Mouse (Mus musculus): ENCODE measurements around the gene Trir. TPM values are rescaled to one million over a fixed set of nuclear protein-coding genes. Genes with fewer than 3 reads are reported as not detected.

The Trir gene
- polyA plus RNA-seq, 1 experiment from 2014 or later: 73.4 TPM

DNA sequence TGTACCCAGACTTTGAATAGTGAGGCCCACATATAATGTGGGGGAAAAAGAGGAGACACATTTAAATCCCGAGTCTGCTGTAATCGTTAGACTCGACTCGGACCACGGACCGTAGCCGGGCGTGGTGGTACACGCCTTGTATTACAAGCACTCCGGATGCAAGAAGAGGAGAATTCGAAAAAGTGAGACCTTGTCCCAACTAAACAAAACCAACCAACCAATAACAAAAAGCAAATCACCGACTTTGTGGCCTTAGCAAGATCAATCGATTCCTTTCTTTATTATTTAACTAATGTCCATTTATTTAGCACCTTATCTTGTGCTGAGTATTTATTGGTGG, 863 bp downstream of the Trir start:
- peak overlapping the region; percentile 85 for H3K4me3 ChIP-seq
- WGBS: under 1% methylated on average over 13 of the region's 13 CpGs
- no peak for ATAC-seq (ENCODE audit: extremely low read depth, insufficient number of reproducible peaks, low FRiP score, low TSS enrichment)
- H3K36me3 ChIP-seq: peaks cover 52% of the 10 kb centered on the region
- H3K9ac ChIP-seq: peak overlapping the region; percentile 99
- peak overlapping the region; percentile 88 for H3K27ac ChIP-seq (replicated peaks)
- no peaks in the 10 kb centered on the region for H3K9me3 ChIP-seq
- peak overlapping the region; percentile 91 for H3K4me2 ChIP-seq
- no peaks in the 10 kb centered on the region for H3K27me3 ChIP-seq (replicated peaks)
- H3K4me1 ChIP-seq: peaks cover 41% of the 10 kb centered on the region

GRCm38 (mm10) chr8:85027922-85028321, 1.3 kb downstream of the Trir start:
- 17% methylated on average over 2 of the region's 2 CpGs for WGBS
- peaks cover 52% of the 10 kb centered on the region for H3K36me3 ChIP-seq

DNA sequence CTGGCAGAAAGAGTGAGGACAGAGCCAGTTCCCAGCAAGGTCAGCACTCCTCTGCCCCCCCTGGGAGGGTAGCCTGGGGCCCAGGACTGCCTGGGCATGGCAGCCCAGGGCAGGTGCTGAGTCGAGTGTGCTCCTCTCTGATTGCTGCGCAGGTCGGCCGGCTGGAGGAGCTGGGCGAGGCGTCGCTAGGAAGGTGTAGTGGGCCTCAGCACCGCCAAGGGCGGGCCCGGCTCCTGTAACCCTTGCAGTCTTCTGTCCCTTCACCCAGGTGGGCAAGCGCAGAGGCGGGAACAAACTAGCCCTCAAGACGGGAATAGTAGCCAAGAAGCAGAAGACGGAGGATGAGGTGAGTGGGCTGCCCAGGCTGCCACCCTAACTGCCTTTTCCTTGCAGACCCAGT, 2.6 kb downstream of the Trir start:
- no peak for ATAC-seq (ENCODE audit: extremely low read depth, insufficient number of reproducible peaks, low FRiP score, low TSS enrichment)
- Histone ChIP-seq H3K4me2 (peak overlapping the region; percentile 91), H3K27me3 (replicated peaks) (no peaks in the 10 kb centered on the region), H3K4me1 (peaks cover 39% of the 10 kb centered on the region), H3K4me3 (peak overlapping the region; percentile 85), H3K27ac (replicated peaks) (no peak overlapping the region), H3K9ac (peak overlapping the region; percentile 99; the same call in 1 of the 2 replicates), H3K9me3 (no peaks in the 10 kb centered on the region), H3K36me3 (peaks cover 52% of the 10 kb centered on the region)
- 88% methylated on average over 14 of the region's 14 CpGs for WGBS

More at GRCm38 (mm10) chr8:85027922-85028321, 1.3 kb downstream of the Trir start:
- H3K4me3 ChIP-seq: peak overlapping the region; percentile 85
- ATAC-seq (ENCODE audit: extremely low read depth, insufficient number of reproducible peaks, low FRiP score, low TSS enrichment): no peak
- H3K9ac ChIP-seq: peak overlapping the region; percentile 99
- peaks cover 41% of the 10 kb centered on the region for H3K4me1 ChIP-seq
- H3K27ac ChIP-seq (replicated peaks): no peak overlapping the region
- H3K9me3 ChIP-seq: no peaks in the 10 kb centered on the region
- no peaks in the 10 kb centered on the region for H3K27me3 ChIP-seq (replicated peaks)
- H3K4me2 ChIP-seq: peak overlapping the region; percentile 91

DNA sequence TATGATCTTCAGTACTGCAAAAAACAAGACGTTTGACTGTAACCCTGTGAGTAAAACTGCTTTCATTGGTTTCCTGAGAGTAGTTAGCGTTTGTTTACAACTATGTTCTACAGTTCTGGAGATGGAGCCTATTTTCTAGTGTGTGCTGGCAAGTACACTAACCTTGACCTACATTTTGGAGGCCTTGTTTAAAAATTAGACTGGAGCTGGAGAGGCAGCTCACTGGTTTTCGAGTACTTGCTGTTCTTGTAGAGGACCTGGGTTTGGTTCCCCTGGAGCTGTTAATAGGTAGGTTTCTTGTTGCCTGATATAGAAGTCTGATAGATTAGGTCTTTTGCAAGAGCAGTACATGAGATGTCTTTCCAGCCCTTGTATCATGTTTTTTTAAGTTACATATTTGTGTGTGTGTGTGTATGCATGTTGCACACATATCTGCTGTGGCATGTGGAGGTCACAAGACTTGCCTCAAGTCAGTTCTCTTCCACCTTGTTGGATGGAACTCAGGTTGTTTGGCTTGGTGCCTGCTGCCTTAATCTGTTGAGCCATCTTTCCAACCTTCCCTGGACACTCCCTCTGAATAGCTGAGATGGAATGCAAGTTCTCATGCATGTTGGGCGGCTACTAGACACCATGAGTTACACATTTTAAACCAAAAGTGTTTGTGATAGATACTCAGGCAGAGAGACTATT, 6.1 kb downstream of the Trir start:
- H3K27ac ChIP-seq (replicated peaks): no peak overlapping the region
- no peak overlapping the region for H3K9ac ChIP-seq
- H3K4me2 ChIP-seq: no peak overlapping the region
- WGBS: 76% methylated on average over 4 of the region's 4 CpGs
- no peak for ATAC-seq (ENCODE audit: extremely low read depth, insufficient number of reproducible peaks, low FRiP score, low TSS enrichment)
- H3K4me1 ChIP-seq: peaks cover 41% of the 10 kb centered on the region
- H3K9me3 ChIP-seq: no peaks in the 10 kb centered on the region
- peaks cover 52% of the 10 kb centered on the region for H3K36me3 ChIP-seq
- H3K27me3 ChIP-seq (replicated peaks): no peaks in the 10 kb centered on the region
- H3K4me3 ChIP-seq: no peak overlapping the region

- peak overlapping the region; percentile 96; the same call in 1 of the 2 replicates for H3K4me2 ChIP-seq
- H3K4me3 ChIP-seq: no peak overlapping the region
- peaks cover 52% of the 10 kb centered on the region for H3K36me3 ChIP-seq
- no peaks in the 10 kb centered on the region for H3K27me3 ChIP-seq (replicated peaks)
- ATAC-seq (ENCODE audit: extremely low read depth, insufficient number of reproducible peaks, low FRiP score, low TSS enrichment): no peak
- peaks cover 38% of the 10 kb centered on the region for H3K4me1 ChIP-seq
- H3K27ac ChIP-seq (replicated peaks): no peak overlapping the region
- no peaks in the 10 kb centered on the region for H3K9me3 ChIP-seq
- 55% methylated on average over 1 of the region's 1 CpGs for WGBS
- H3K9ac ChIP-seq: no peak overlapping the region
Observed at GRCm38 (mm10) chr8:85033867-85034266, 7.2 kb downstream of the Trir start.

- no peak for ATAC-seq (ENCODE audit: extremely low read depth, insufficient number of reproducible peaks, low FRiP score, low TSS enrichment)
- Histone ChIP-seq H3K36me3 (peaks cover 44% of the 10 kb centered on the region), H3K4me2 (peak overlapping the region; percentile 96), H3K4me1 (peaks cover 37% of the 10 kb centered on the region), H3K9ac (peak overlapping the region; percentile 84), H3K27me3 (replicated peaks) (no peaks in the 10 kb centered on the region), H3K4me3 (peak overlapping the region; percentile 71), H3K9me3 (no peaks in the 10 kb centered on the region), H3K27ac (replicated peaks) (peak overlapping the region; percentile 83; the same call in 1 of the 2 replicates)
- 5% methylated on average over 13 of the region's 13 CpGs for WGBS
Observed at GRCm38 (mm10) chr8:85034764-85035163, 8.1 kb downstream of the Trir start.

- ATAC-seq (ENCODE audit: extremely low read depth, insufficient number of reproducible peaks, low FRiP score, low TSS enrichment): no peak
- Histone ChIP-seq H3K27me3 (replicated peaks) (no peaks in the 10 kb centered on the region), H3K27ac (replicated peaks) (peak overlapping the region; percentile 83), H3K9ac (peak overlapping the region; percentile 84), H3K9me3 (no peaks in the 10 kb centered on the region), H3K4me2 (peak overlapping the region; percentile 96), H3K4me1 (peaks cover 42% of the 10 kb centered on the region), H3K36me3 (peaks cover 44% of the 10 kb centered on the region), H3K4me3 (peak overlapping the region; percentile 71)
- 4% methylated on average over 12 of the region's 12 CpGs for WGBS
Observed at GRCm38 (mm10) chr8:85035165-85035727, 8.6 kb downstream of the Trir start.

GRCm38 (mm10) chr8:85035728-85036310, 9.2 kb downstream of the Trir start:
- Histone ChIP-seq H3K4me1 (peaks cover 46% of the 10 kb centered on the region), H3K4me2 (peak overlapping the region; percentile 96), H3K27ac (replicated peaks) (peak overlapping the region; percentile 83), H3K36me3 (peaks cover 44% of the 10 kb centered on the region), H3K27me3 (replicated peaks) (no peaks in the 10 kb centered on the region), H3K9me3 (no peaks in the 10 kb centered on the region), H3K4me3 (peak overlapping the region; percentile 71), H3K9ac (peak overlapping the region; percentile 84)
- ATAC-seq (ENCODE audit: extremely low read depth, insufficient number of reproducible peaks, low FRiP score, low TSS enrichment): no peak
- under 1% methylated on average over 15 of the region's 15 CpGs for WGBS

DNA sequence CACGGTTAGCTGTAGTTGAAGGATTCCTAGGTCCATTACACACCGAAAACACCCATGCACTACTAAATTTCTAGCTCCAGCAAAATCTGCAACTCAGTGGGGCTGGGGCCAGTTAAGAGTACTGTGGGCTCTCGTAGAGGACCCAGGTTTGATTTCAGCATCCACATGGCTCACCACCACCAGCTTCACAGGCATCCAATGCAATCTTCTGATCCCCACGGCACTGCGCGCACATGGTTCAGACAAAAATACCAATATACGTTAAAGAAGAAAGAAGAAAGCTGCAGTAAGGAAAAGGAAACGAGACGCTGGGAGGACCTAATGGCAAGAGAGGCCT, 9.7 kb downstream of the Trir start:
- ATAC-seq (ENCODE audit: extremely low read depth, insufficient number of reproducible peaks, low FRiP score, low TSS enrichment): peak; percentile 12; the same call in 1 of the 2 replicates
- 0% methylated on average over 9 of the region's 9 CpGs for WGBS
- H3K4me2 ChIP-seq: peak overlapping the region; percentile 96
- H3K4me3 ChIP-seq: peak overlapping the region; percentile 71
- H3K36me3 ChIP-seq: peaks cover 44% of the 10 kb centered on the region
- H3K9me3 ChIP-seq: no peaks in the 10 kb centered on the region
- peaks cover 46% of the 10 kb centered on the region for H3K4me1 ChIP-seq
- H3K9ac ChIP-seq: peak overlapping the region; percentile 84
- H3K27ac ChIP-seq (replicated peaks): peak overlapping the region; percentile 83
- H3K27me3 ChIP-seq (replicated peaks): no peaks in the 10 kb centered on the region

DNA sequence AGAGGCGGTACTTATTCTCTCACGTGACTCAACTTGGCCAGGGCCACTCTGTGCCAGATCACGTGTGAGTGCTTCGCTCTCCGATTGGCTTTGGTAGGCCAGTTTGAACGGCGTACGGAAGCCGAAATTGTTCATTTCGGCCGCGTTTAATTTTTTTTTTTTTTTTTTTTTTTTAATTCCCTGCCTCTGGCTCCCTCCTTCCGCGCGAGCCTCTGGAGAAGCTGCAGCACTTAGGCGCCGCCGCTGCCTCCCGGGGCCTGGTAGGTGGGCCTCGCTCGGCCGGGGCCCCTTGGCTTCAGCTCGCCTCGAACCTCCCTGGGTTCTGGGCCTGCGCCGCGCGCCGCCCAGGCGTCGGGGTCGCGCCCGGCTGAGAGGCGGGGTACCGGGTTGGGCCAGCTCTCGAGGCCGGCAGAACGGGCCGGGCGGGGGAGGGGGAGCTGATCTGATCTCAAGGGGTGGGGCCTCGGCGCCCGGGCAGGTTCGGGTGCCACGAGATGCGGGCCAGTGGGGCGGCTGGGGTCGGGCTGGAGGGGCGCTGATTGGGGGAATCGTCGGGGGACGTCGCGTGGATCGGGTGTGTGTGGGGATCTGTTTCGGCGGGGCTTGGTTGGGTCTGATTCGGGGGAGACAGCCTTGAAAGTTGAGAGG, 10.2 kb downstream of the Trir start, which contains the start of gene Tnpo2:
Tnpo2 (plus strand) TSS at position 198 of the 648 bp plus-strand sequence.
- WGBS: under 1% methylated on average over 49 of the region's 59 CpGs
- peak within 1 kb of the TSS; percentile 71 for H3K4me3 ChIP-seq
- peak within 1 kb of the TSS; percentile 93 for H3K9ac ChIP-seq
- H3K4me1 ChIP-seq: peaks cover 46% of the 10 kb centered on the region
- no peaks in the 10 kb centered on the region for H3K9me3 ChIP-seq
- peak within 1 kb of the TSS; percentile 96 for H3K4me2 ChIP-seq
- H3K27me3 ChIP-seq (replicated peaks): no peaks in the 10 kb centered on the region
- peak within 1 kb of the TSS; percentile 99 for H3K27ac ChIP-seq (replicated peaks)
- peaks cover 44% of the 10 kb centered on the region for H3K36me3 ChIP-seq
- peak; percentile 92 for ATAC-seq (ENCODE audit: extremely low read depth, insufficient number of reproducible peaks, low FRiP score, low TSS enrichment)

DNA sequence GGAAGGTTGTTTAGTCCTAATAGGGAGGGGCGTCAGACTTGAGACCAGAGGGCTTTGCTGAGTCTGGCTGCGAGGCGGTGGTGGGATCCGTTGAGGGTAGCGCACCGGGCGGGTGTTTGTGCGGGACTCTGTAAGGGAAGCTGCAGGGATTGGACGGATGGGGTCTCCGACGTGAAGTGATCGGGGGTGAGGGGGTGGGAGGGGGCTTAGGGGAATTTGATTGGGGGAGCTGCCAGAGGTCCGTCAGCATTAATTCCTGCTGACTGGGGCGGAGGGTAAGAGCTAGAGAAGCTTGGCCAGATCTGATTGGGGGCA, 10.7 kb downstream of the Trir start:
- Histone ChIP-seq H3K4me2 (peak overlapping the region; percentile 91), H3K36me3 (peaks cover 44% of the 10 kb centered on the region), H3K27me3 (replicated peaks) (no peaks in the 10 kb centered on the region), H3K9me3 (no peaks in the 10 kb centered on the region), H3K4me3 (peak overlapping the region; percentile 71), H3K4me1 (peaks cover 46% of the 10 kb centered on the region), H3K9ac (peak overlapping the region; percentile 93), H3K27ac (replicated peaks) (peak overlapping the region; percentile 99)
- WGBS: 2% methylated on average over 14 of the region's 14 CpGs
- ATAC-seq (ENCODE audit: extremely low read depth, insufficient number of reproducible peaks, low FRiP score, low TSS enrichment): peak; percentile 38

Measured in heart, embryonic 13.5 days (tissue).